Mouse (Mus musculus): Measurements from ENCODE around the gene Htr2b. TPM values are rescaled to one million over a fixed set of nuclear protein-coding genes. Genes with fewer than 3 reads are reported as not detected.

Htr2b gene
- 0.19 and 0.73 TPM in 2 replicates for polyA plus RNA-seq (2014; fragmentation: Nextera tagmentation; extraction: Ambion mirVana)

- Histone ChIP-seq H3K27me3 (ENCODE audit: control insufficient read depth, insufficient read depth, low read length) (no peaks in the 10 kb centered on the region), H3K9me3 (ENCODE audit: control insufficient read depth, low read length) (no peaks in the 10 kb centered on the region), H3K4me3 (ENCODE audit: low read depth, low read length) (no peak within 1 kb of the TSS), H3K9ac (ENCODE audit: low read length) (no peak within 1 kb of the TSS), H3K27ac (ENCODE audit: low read depth, low read length) (no peak within 1 kb of the TSS), H3K36me3 (ENCODE audit: control insufficient read depth, insufficient read depth, low read length) (no peaks in the 10 kb centered on the region), H3K4me2 (ENCODE audit: low read depth, low read length, severe bottlenecking) (no peak within 1 kb of the TSS), H3K4me1 (replicated peaks; ENCODE audit: control insufficient read depth, insufficient read depth, low read length) (no peaks in the 10 kb centered on the region)
- 70% methylated on average over 6 of the region's 6 CpGs for WGBS
- DNase-seq (ENCODE audit: low spot score) = no peak
- no peak for ATAC-seq (replicated peaks; ENCODE audit: low FRiP score)
Observed at GRCm38 (mm10) chr1:86111779-86112178, at the start of gene Htr2b. Gene Htr2b (minus strand): TSS chr1:86111970.

GRCm38 (mm10) chr1:86161061-86161460 lies 49.3 kb upstream of the Htr2b start:
- H3K36me3 ChIP-seq (ENCODE audit: control insufficient read depth, insufficient read depth, low read length) = no peaks in the 10 kb centered on the region
- H3K9ac ChIP-seq (ENCODE audit: low read length) = no peak overlapping the region
- no peaks in the 10 kb centered on the region for H3K4me1 ChIP-seq (replicated peaks; ENCODE audit: control insufficient read depth, insufficient read depth, low read length)
- H3K4me3 ChIP-seq (ENCODE audit: low read depth, low read length) = no peak overlapping the region
- ATAC-seq (replicated peaks; ENCODE audit: low FRiP score) (no peak), DNase-seq (ENCODE audit: low spot score) (no peak)
- H3K4me2 ChIP-seq (ENCODE audit: low read depth, low read length, severe bottlenecking) = no peak overlapping the region
- no peak overlapping the region for H3K27ac ChIP-seq (ENCODE audit: low read depth, low read length)
- H3K27me3 ChIP-seq (ENCODE audit: control insufficient read depth, insufficient read depth, low read length) = no peaks in the 10 kb centered on the region
- no peaks in the 10 kb centered on the region for H3K9me3 ChIP-seq (ENCODE audit: control insufficient read depth, low read length)
- WGBS = 96% methylated on average over 5 of the region's 5 CpGs

- 96% methylated on average over 5 of the region's 5 CpGs for WGBS
- no peak overlapping the region for H3K9ac ChIP-seq (ENCODE audit: low read length)
- DNase-seq (ENCODE audit: low spot score) = no peak
- no peak for ATAC-seq (replicated peaks; ENCODE audit: low FRiP score)
- no peaks in the 10 kb centered on the region for H3K27me3 ChIP-seq (ENCODE audit: control insufficient read depth, insufficient read depth, low read length)
- no peak overlapping the region for H3K27ac ChIP-seq (ENCODE audit: low read depth, low read length)
- H3K4me1 ChIP-seq (replicated peaks; ENCODE audit: control insufficient read depth, insufficient read depth, low read length) = peaks cover 2% of the 10 kb centered on the region; the same call in 1 of the 2 replicates
- no peak overlapping the region for H3K4me2 ChIP-seq (ENCODE audit: low read depth, low read length, severe bottlenecking)
- H3K4me3 ChIP-seq (ENCODE audit: low read depth, low read length) = no peak overlapping the region
- no peaks in the 10 kb centered on the region for H3K9me3 ChIP-seq (ENCODE audit: control insufficient read depth, low read length)
- H3K36me3 ChIP-seq (ENCODE audit: control insufficient read depth, insufficient read depth, low read length) = no peaks in the 10 kb centered on the region
Observed at GRCm38 (mm10) chr1:86160479-86160878, 48.7 kb upstream of the Htr2b start.

GRCm38 (mm10) chr1:86160059-86160458 lies 48.3 kb upstream of the Htr2b start:
- DNase-seq (ENCODE audit: low spot score) = no peak
- H3K9ac ChIP-seq (ENCODE audit: low read length) = no peak overlapping the region
- H3K9me3 ChIP-seq (ENCODE audit: control insufficient read depth, low read length) = no peaks in the 10 kb centered on the region
- H3K36me3 ChIP-seq (ENCODE audit: control insufficient read depth, insufficient read depth, low read length) = no peaks in the 10 kb centered on the region
- H3K27ac ChIP-seq (ENCODE audit: low read depth, low read length) = no peak overlapping the region
- 93% methylated on average over 6 of the region's 6 CpGs for WGBS
- H3K4me2 ChIP-seq (ENCODE audit: low read depth, low read length, severe bottlenecking) = no peak overlapping the region
- peaks cover 6% of the 10 kb centered on the region; the same call in 1 of the 2 replicates for H3K4me1 ChIP-seq (replicated peaks; ENCODE audit: control insufficient read depth, insufficient read depth, low read length)
- no peak for ATAC-seq (replicated peaks; ENCODE audit: low FRiP score)
- H3K4me3 ChIP-seq (ENCODE audit: low read depth, low read length) = no peak overlapping the region
- H3K27me3 ChIP-seq (ENCODE audit: control insufficient read depth, insufficient read depth, low read length) = no peaks in the 10 kb centered on the region

GRCm38 (mm10) chr1:86156595-86156994 lies 44.8 kb upstream of the Htr2b start:
- WGBS = 85% methylated on average over 6 of the region's 6 CpGs
- DNase-seq (ENCODE audit: low spot score) (no peak), ATAC-seq (replicated peaks; ENCODE audit: low FRiP score) (no peak)
- H3K27me3 ChIP-seq (ENCODE audit: control insufficient read depth, insufficient read depth, low read length) = no peaks in the 10 kb centered on the region
- H3K9me3 ChIP-seq (ENCODE audit: control insufficient read depth, low read length) = no peaks in the 10 kb centered on the region
- no peak overlapping the region for H3K4me3 ChIP-seq (ENCODE audit: low read depth, low read length)
- H3K4me1 ChIP-seq (replicated peaks; ENCODE audit: control insufficient read depth, insufficient read depth, low read length) = peaks cover 6% of the 10 kb centered on the region; the same call in 1 of the 2 replicates
- H3K4me2 ChIP-seq (ENCODE audit: low read depth, low read length, severe bottlenecking) = no peak overlapping the region
- H3K9ac ChIP-seq (ENCODE audit: low read length) = no peak overlapping the region
- H3K27ac ChIP-seq (ENCODE audit: low read depth, low read length) = no peak overlapping the region
- no peaks in the 10 kb centered on the region for H3K36me3 ChIP-seq (ENCODE audit: control insufficient read depth, insufficient read depth, low read length)

GRCm38 (mm10) chr1:86156075-86156474 lies 44.3 kb upstream of the Htr2b start:
- no peak overlapping the region for H3K9ac ChIP-seq (ENCODE audit: low read length)
- no peaks in the 10 kb centered on the region for H3K27me3 ChIP-seq (ENCODE audit: control insufficient read depth, insufficient read depth, low read length)
- H3K27ac ChIP-seq (ENCODE audit: low read depth, low read length) = no peak overlapping the region
- 85% methylated on average over 3 of the region's 3 CpGs for WGBS
- peaks cover 6% of the 10 kb centered on the region; the same call in 1 of the 2 replicates for H3K4me1 ChIP-seq (replicated peaks; ENCODE audit: control insufficient read depth, insufficient read depth, low read length)
- no peak for ATAC-seq (replicated peaks; ENCODE audit: low FRiP score)
- no peak for DNase-seq (ENCODE audit: low spot score)
- H3K9me3 ChIP-seq (ENCODE audit: control insufficient read depth, low read length) = no peaks in the 10 kb centered on the region
- no peaks in the 10 kb centered on the region for H3K36me3 ChIP-seq (ENCODE audit: control insufficient read depth, insufficient read depth, low read length)
- no peak overlapping the region for H3K4me3 ChIP-seq (ENCODE audit: low read depth, low read length)
- no peak overlapping the region for H3K4me2 ChIP-seq (ENCODE audit: low read depth, low read length, severe bottlenecking)

GRCm38 (mm10) chr1:86154824-86155164 lies 43.0 kb upstream of the Htr2b start:
- no peak overlapping the region for H3K27ac ChIP-seq (ENCODE audit: low read depth, low read length)
- under 1% methylated on average over 16 of the region's 18 CpGs for WGBS
- H3K4me2 ChIP-seq (ENCODE audit: low read depth, low read length, severe bottlenecking) = peak overlapping the region; percentile 68

GRCm38 (mm10) chr1:86154133-86154823 lies 42.5 kb upstream of the Htr2b start, which contains the start of gene Armc9:
Gene Armc9 (plus strand): TSS chr1:86154780.
- H3K36me3 ChIP-seq (ENCODE audit: control insufficient read depth, insufficient read depth, low read length) = no peaks in the 10 kb centered on the region
- H3K27me3 ChIP-seq (ENCODE audit: control insufficient read depth, insufficient read depth, low read length) = no peaks in the 10 kb centered on the region
- H3K9ac ChIP-seq (ENCODE audit: low read length) = peak within 1 kb of the TSS; percentile 73
- H3K27ac ChIP-seq (ENCODE audit: low read depth, low read length) = peak within 1 kb of the TSS; percentile 34; the same call in 1 of the 2 replicates
- peak within 1 kb of the TSS; percentile 68 for H3K4me2 ChIP-seq (ENCODE audit: low read depth, low read length, severe bottlenecking)
- H3K4me1 ChIP-seq (replicated peaks; ENCODE audit: control insufficient read depth, insufficient read depth, low read length) = peaks cover 6% of the 10 kb centered on the region; the same call in 1 of the 2 replicates
- 3% methylated on average over 40 of the region's 40 CpGs for WGBS
- peak; percentile 100 for ATAC-seq (replicated peaks; ENCODE audit: low FRiP score)
- no peaks in the 10 kb centered on the region for H3K9me3 ChIP-seq (ENCODE audit: control insufficient read depth, low read length)
- peak; percentile 96 for DNase-seq (ENCODE audit: low spot score)
- H3K4me3 ChIP-seq (ENCODE audit: low read depth, low read length) = peak within 1 kb of the TSS; percentile 81

More at GRCm38 (mm10) chr1:86154824-86155164, 43.0 kb upstream of the Htr2b start:
- Histone ChIP-seq H3K9me3 (ENCODE audit: control insufficient read depth, low read length) (no peaks in the 10 kb centered on the region), H3K4me3 (ENCODE audit: low read depth, low read length) (peak overlapping the region; percentile 81), H3K4me1 (replicated peaks; ENCODE audit: control insufficient read depth, insufficient read depth, low read length) (peaks cover 6% of the 10 kb centered on the region; the same call in 1 of the 2 replicates), H3K27me3 (ENCODE audit: control insufficient read depth, insufficient read depth, low read length) (no peaks in the 10 kb centered on the region), H3K36me3 (ENCODE audit: control insufficient read depth, insufficient read depth, low read length) (no peaks in the 10 kb centered on the region), H3K9ac (ENCODE audit: low read length) (peak overlapping the region; percentile 73)
- ATAC-seq (replicated peaks; ENCODE audit: low FRiP score) = no peak
- DNase-seq (ENCODE audit: low spot score) = no peak

GRCm38 (mm10) chr1:86152618-86153017 lies 40.8 kb upstream of the Htr2b start:
- no peak for ATAC-seq (replicated peaks; ENCODE audit: low FRiP score)

More at GRCm38 (mm10) chr1:86152618-86153017, 40.8 kb upstream of the Htr2b start:
- no peak for DNase-seq (ENCODE audit: low spot score)
- Histone ChIP-seq H3K4me3 (ENCODE audit: low read depth, low read length) (no peak overlapping the region), H3K9ac (ENCODE audit: low read length) (no peak overlapping the region), H3K9me3 (ENCODE audit: control insufficient read depth, low read length) (no peaks in the 10 kb centered on the region), H3K27me3 (ENCODE audit: control insufficient read depth, insufficient read depth, low read length) (no peaks in the 10 kb centered on the region), H3K36me3 (ENCODE audit: control insufficient read depth, insufficient read depth, low read length) (no peaks in the 10 kb centered on the region), H3K4me2 (ENCODE audit: low read depth, low read length, severe bottlenecking) (no peak overlapping the region), H3K4me1 (replicated peaks; ENCODE audit: control insufficient read depth, insufficient read depth, low read length) (peaks cover 6% of the 10 kb centered on the region; the same call in 1 of the 2 replicates), H3K27ac (ENCODE audit: low read depth, low read length) (no peak overlapping the region)
- WGBS = 95% methylated on average over 1 of the region's 1 CpGs

All from forebrain, embryonic 11.5 days (tissue).